Mouse (Mus musculus) heart, postnatal 0 days (tissue): ENCODE results near the gene Nmd3. TPM values are rescaled to one million over a fixed set of nuclear protein-coding genes. Genes with fewer than 3 reads are reported as not detected.

ENCODE experiments used
- ATAC-seq: fragments of 200-750 bp; cut with Nextera tagmentation; 2 replicates; pipeline ENCODE4 v1.8.0; 2017; ENCODE audit warnings: low read depth, moderate number of reproducible peaks, moderate library complexity; ENCODE audit not compliant: insufficient read depth
- DNase-seq: peaks from one replicate; pipeline ENCODE4 v3.0.0-alpha.2; 2016; ENCODE audit warnings: low spot score
- H3K27ac ChIP-seq: fragments of 300-500 bp; sonication (generic); 2 replicates; pipeline ENCODE4 v1.5.1; 2014; ENCODE audit warnings: low read depth, mild to moderate bottlenecking
- H3K27me3 ChIP-seq: fragments of 300-500 bp; sonication (generic); 2 replicates; pipeline ENCODE4 v1.6.1; 2014; ENCODE audit warnings: low read length, mixed read lengths; ENCODE audit not compliant: control insufficient read depth, insufficient read depth
- H3K36me3 ChIP-seq: fragments of 300-500 bp; sonication (generic); replicated peaks from 2 replicates; pipeline ENCODE4 v1.6.1; 2014; ENCODE audit warnings: low read length, mixed read lengths; ENCODE audit not compliant: control insufficient read depth, insufficient read depth
- H3K4me1 ChIP-seq: fragments of 300-500 bp; sonication (generic); 2 replicates; pipeline ENCODE4 v1.6.1; 2014; ENCODE audit warnings: antibody characterized with exemption; ENCODE audit not compliant: control insufficient read depth, insufficient read depth
- H3K4me2 ChIP-seq: fragments of 300-500 bp; sonication (generic); 2 replicates; pipeline ENCODE4 v1.6.1; 2014; ENCODE audit warnings: low read depth, mild to moderate bottlenecking, low read length, moderate library complexity
- H3K4me3 ChIP-seq: fragments of 300-500 bp; sonication (generic); 2 replicates; pipeline ENCODE4 v1.5.1; 2014; ENCODE audit warnings: low read depth, low read length
- H3K9ac ChIP-seq: fragments of 300-500 bp; sonication (generic); replicated peaks from 2 replicates; pipeline ENCODE4 v1.6.1; 2014; ENCODE audit warnings: low read depth, low read length, mixed read lengths
- H3K9me3 ChIP-seq: fragments of 300-500 bp; sonication (generic); replicated peaks from 2 replicates; pipeline ENCODE4 v1.6.1; 2016; ENCODE audit warnings: low read length; ENCODE audit not compliant: control insufficient read depth
- CTCF ChIP-seq: IDR thresholded peaks from 2 replicates; pipeline ENCODE4 v1.5.1; 2016; ENCODE audit warnings: antibody characterized with exemption, control low read depth, low read depth
- EP300 ChIP-seq: IDR thresholded peaks from 2 replicates; pipeline ENCODE4 v1.6.1; 2016; ENCODE audit warnings: antibody characterized with exemption, low read depth
- WGBS: fragments of 180-500 bp; shearing (Covaris S2); extraction: QIAGEN DNeasy Blood & Tissue Kit; methylation state at CpG from one replicate; pipeline ENCODE4 v1.1.7; 2014; 5-methylcytosine and 5-hydroxymethylcytosine counted together
- polyA plus RNA-seq: library from polyadenylated mRNA; unstranded; fragments of >200 nt; fragmentation: Nextera tagmentation; extraction: Ambion mirVana; gene quantifications from 2 replicates; pipeline ENCODE4 v1.2.1, GENCODE M21; 2015
- total RNA-seq: library from RNA; depleted of rRNA; stranded (reverse); fragments of >200 nt; gene quantifications from 2 replicates; pipeline ENCODE4 v1.2.3, GENCODE M21; 2014; ENCODE audit warnings: low replicate concordance

Gene Nmd3
- total and polyA plus RNA-seq, 2 experiments from 2014 or later = 73.4 to 89.2 TPM

GRCm38 (mm10) chr3:69763630-69764565 is 42.1 kb downstream of the Nmd3 start:
- Histone ChIP-seq H3K4me1 (no peaks in the 10 kb centered on the region), H3K36me3 (peaks cover 16% of the 10 kb centered on the region), H3K4me3 (no peak overlapping the region), H3K9ac (no peak overlapping the region), H3K4me2 (no peak overlapping the region), H3K27ac (no peak overlapping the region), H3K9me3 (no peaks in the 10 kb centered on the region), H3K27me3 (no peaks in the 10 kb centered on the region)
- DNase-seq (no peak), ATAC-seq (no peak)
- TF ChIP-seq CTCF (no peak), EP300 (no peak)
- 86% methylated on average over 21 of the region's 21 CpGs for WGBS

GRCm38 (mm10) chr3:69765206-69765605 is 43.4 kb downstream of the Nmd3 start:
- TF ChIP-seq EP300 = no peak
- TF ChIP-seq CTCF = no peak
- Histone ChIP-seq H3K27ac (no peak overlapping the region), H3K9ac (no peak overlapping the region), H3K4me2 (no peak overlapping the region), H3K9me3 (no peaks in the 10 kb centered on the region), H3K4me1 (no peaks in the 10 kb centered on the region), H3K36me3 (peaks cover 16% of the 10 kb centered on the region), H3K4me3 (no peak overlapping the region), H3K27me3 (no peaks in the 10 kb centered on the region)
- ATAC-seq (no peak), DNase-seq (no peak)
- WGBS = 89% methylated on average over 11 of the region's 11 CpGs

GRCm38 (mm10) chr3:69769150-69769549 is 47.4 kb downstream of the Nmd3 start:
- no peak overlapping the region for H3K9ac ChIP-seq
- no peaks in the 10 kb centered on the region for H3K9me3 ChIP-seq
- DNase-seq = no peak
- TF ChIP-seq EP300 (no peak), CTCF (no peak)
- H3K27me3 ChIP-seq = no peaks in the 10 kb centered on the region
- no peak overlapping the region for H3K4me3 ChIP-seq
- no peak overlapping the region for H3K27ac ChIP-seq
- ATAC-seq = no peak
- no peaks in the 10 kb centered on the region for H3K4me1 ChIP-seq
- H3K36me3 ChIP-seq = peaks cover 10% of the 10 kb centered on the region
- WGBS = 94% methylated on average over 4 of the region's 4 CpGs
- no peak overlapping the region for H3K4me2 ChIP-seq

- DNase-seq (no peak), ATAC-seq (no peak)
- TF ChIP-seq CTCF (no peak), EP300 (no peak)
- Histone ChIP-seq H3K27me3 (no peaks in the 10 kb centered on the region), H3K9ac (no peak overlapping the region), H3K4me1 (no peaks in the 10 kb centered on the region), H3K36me3 (no peaks in the 10 kb centered on the region), H3K4me3 (no peak overlapping the region), H3K9me3 (no peaks in the 10 kb centered on the region), H3K27ac (no peak overlapping the region), H3K4me2 (no peak overlapping the region)
- WGBS = 80% methylated on average over 4 of the region's 4 CpGs
Measured at GRCm38 (mm10) chr3:69773356-69773755, 51.6 kb downstream of the Nmd3 start.

- no peak overlapping the region for H3K4me3 ChIP-seq
- no peaks in the 10 kb centered on the region for H3K9me3 ChIP-seq
- no peak for ATAC-seq
- H3K36me3 ChIP-seq = no peaks in the 10 kb centered on the region
- no peak for DNase-seq
- no peaks in the 10 kb centered on the region for H3K4me1 ChIP-seq
- no peak overlapping the region for H3K9ac ChIP-seq
- TF ChIP-seq CTCF (no peak), EP300 (no peak)
- no peak overlapping the region for H3K4me2 ChIP-seq
- H3K27ac ChIP-seq = no peak overlapping the region
- H3K27me3 ChIP-seq = no peaks in the 10 kb centered on the region
- 61% methylated on average over 4 of the region's 4 CpGs for WGBS
Measured at GRCm38 (mm10) chr3:69779246-69779796, 57.5 kb downstream of the Nmd3 start.
